Mouse (Mus musculus) olfactory bulb, adult 2 months (tissue): ENCODE data around the gene Sik1.

Experiments
- CTCF ChIP-seq: fragments of 200-500 bp; IDR thresholded peaks from 2 replicates; pipeline ENCODE4 v1.5.1; 2012; ENCODE audit warnings: low read depth, mild to moderate bottlenecking, low read length, moderate library complexity; ENCODE audit not compliant: insufficient read depth
- POLR2A ChIP-seq: fragments of 200-500 bp; IDR thresholded peaks from 2 replicates; pipeline ENCODE4 v1.6.1; 2012; ENCODE audit warnings: mild to moderate bottlenecking, low read depth, low read length, moderate library complexity; ENCODE audit not compliant: insufficient read depth

DNA sequence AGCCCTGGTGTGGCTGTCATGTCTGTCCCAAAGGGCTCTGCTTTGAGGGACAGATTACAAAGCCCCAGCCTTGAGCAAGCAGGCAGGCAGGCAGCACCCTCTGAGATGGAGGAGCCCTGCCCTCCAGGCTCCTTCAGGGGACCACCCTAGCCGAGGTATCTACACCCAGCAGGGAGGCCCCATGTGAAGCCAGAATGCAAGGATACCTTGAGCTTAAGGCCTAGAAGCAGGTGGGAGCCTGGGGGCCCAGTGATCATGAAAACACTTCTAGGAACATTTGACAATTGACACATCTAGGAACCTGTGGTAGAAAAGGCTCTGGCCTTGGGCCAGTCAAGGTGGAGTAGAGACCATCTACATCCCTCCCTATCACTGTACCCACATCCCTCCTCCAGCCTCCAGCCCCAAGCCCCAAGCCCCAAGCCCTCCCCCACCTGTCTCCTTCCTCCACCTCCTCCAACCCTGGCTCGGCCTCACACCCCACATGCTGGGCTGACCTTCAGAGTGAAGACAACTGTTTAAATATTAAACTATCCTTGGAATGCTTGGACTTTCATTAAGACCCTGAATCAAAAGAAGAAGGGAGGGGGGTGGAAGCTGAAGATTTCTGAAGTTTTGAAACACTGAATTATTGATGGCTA, 34.8 kb upstream of the Sik1 start:
- TF ChIP-seq CTCF (no peak), POLR2A (no peak)
